Mouse (Mus musculus) cerebellum, adult 9-10 months (tissue): ENCODE data around the gene Traf2.
A peak's percentile ranks its signal among the peaks of the same experiment; 100 is the strongest.

ENCODE experiments used
- DNase-seq: peaks from one replicate; pipeline ENCODE4 v3.0.0; 2022

The Traf2 gene

GRCm38 (mm10) chr2:25541644-25542367 lies 4.9 kb downstream of the Traf2 start:
- DNase-seq = no peak

- DNase-seq = no peak
Observed at GRCm38 (mm10) chr2:25540541-25540948, 6.2 kb downstream of the Traf2 start.

- DNase-seq = no peak
Observed at GRCm38 (mm10) chr2:25536531-25536930, 10.2 kb downstream of the Traf2 start.

GRCm38 (mm10) chr2:25534866-25535182 lies 11.9 kb downstream of the Traf2 start:
- DNase-seq = no peak

GRCm38 (mm10) chr2:25534178-25534865 lies 12.4 kb downstream of the Traf2 start:
- peak; percentile 86 for DNase-seq

GRCm38 (mm10) chr2:25533707-25534106 lies 13.0 kb downstream of the Traf2 start:
- DNase-seq = no peak

- no peak for DNase-seq
Observed at GRCm38 (mm10) chr2:25526510-25527302, 20.0 kb downstream of the Traf2 start.

GRCm38 (mm10) chr2:25509912-25510311 lies 36.8 kb downstream of the Traf2 start:
- DNase-seq = no peak

- DNase-seq = peak; percentile 29
Observed at GRCm38 (mm10) chr2:25506964-25507363, 39.8 kb downstream of the Traf2 start.

GRCm38 (mm10) chr2:25505860-25506259 lies 40.9 kb downstream of the Traf2 start:
- DNase-seq = peak; percentile 41

GRCm38 (mm10) chr2:25505000-25505399 lies 41.7 kb downstream of the Traf2 start:
- DNase-seq = no peak

- DNase-seq = no peak
Observed at GRCm38 (mm10) chr2:25504538-25504937, 42.2 kb downstream of the Traf2 start.

GRCm38 (mm10) chr2:25502726-25503125 lies 44.0 kb downstream of the Traf2 start:
- DNase-seq = no peak

- DNase-seq = peak; percentile 65
Observed at GRCm38 (mm10) chr2:25501593-25502486, 44.9 kb downstream of the Traf2 start, which contains the start of gene C8g. Gene C8g, minus strand, starts transcription at chr2:25501719.

- DNase-seq = peak; percentile 84
Observed at GRCm38 (mm10) chr2:25500576-25501405, 45.9 kb downstream of the Traf2 start, which contains the start of gene Fbxw5. Gene Fbxw5, plus strand, starts transcription at chr2:25500750.

GRCm38 (mm10) chr2:25500071-25500575 lies 46.6 kb downstream of the Traf2 start:
- DNase-seq = no peak

GRCm38 (mm10) chr2:25498622-25499478 lies 47.9 kb downstream of the Traf2 start:
- peak; percentile 45 for DNase-seq

GRCm38 (mm10) chr2:25497846-25498575 lies 48.7 kb downstream of the Traf2 start:
- peak; percentile 61 for DNase-seq

GRCm38 (mm10) chr2:25496462-25496861 lies 50.3 kb downstream of the Traf2 start:
- DNase-seq = peak; percentile 84
